Mouse (Mus musculus) midbrain, postnatal 0 days (tissue): ENCODE results near the gene Actr1a. TPM values are rescaled to one million over a fixed set of nuclear protein-coding genes. Genes with fewer than 3 reads are reported as not detected.
A peak's percentile ranks its signal among the peaks of the same experiment; 100 is the strongest.

Experiments used
- ATAC-seq: fragments of 200-750 bp; cut with Nextera tagmentation; 2 replicates; pipeline ENCODE4 v1.8.0; 2017; ENCODE audit warnings: moderate number of reproducible peaks, mild to moderate bottlenecking, moderate TSS enrichment, moderate library complexity; ENCODE audit not compliant: low FRiP score
- DNase-seq: peaks from one replicate; pipeline ENCODE4 v3.0.0-alpha.2; 2015; ENCODE audit warnings: low spot score
- H3K27ac ChIP-seq: fragments of 300-500 bp; sonication (generic); 2 replicates; pipeline ENCODE4 v1.5.1; 2014; ENCODE audit warnings: low read depth, mild to moderate bottlenecking, low read length, mixed read lengths
- H3K27me3 ChIP-seq: fragments of 300-500 bp; sonication (generic); 2 replicates; pipeline ENCODE4 v1.6.1; 2014; ENCODE audit warnings: low read length, control low read depth, mixed read lengths; ENCODE audit not compliant: insufficient read depth
- H3K36me3 ChIP-seq: fragments of 300-500 bp; sonication (generic); 2 replicates; pipeline ENCODE4 v1.6.1; 2014; ENCODE audit warnings: low read length, control low read depth, mixed read lengths; ENCODE audit not compliant: insufficient read depth
- H3K4me1 ChIP-seq: fragments of 300-500 bp; sonication (generic); 2 replicates; pipeline ENCODE4 v1.6.1; 2014; ENCODE audit warnings: mild to moderate bottlenecking, control low read depth, antibody characterized with exemption, low read length, mixed read lengths; ENCODE audit not compliant: insufficient read depth
- H3K4me2 ChIP-seq: fragments of 300-500 bp; sonication (generic); 2 replicates; pipeline ENCODE4 v1.6.1; 2014; ENCODE audit warnings: low read depth, mild to moderate bottlenecking, low read length, mixed read lengths; ENCODE audit not compliant: poor library complexity, severe bottlenecking
- H3K4me3 ChIP-seq: fragments of 300-500 bp; sonication (generic); 2 replicates; pipeline ENCODE4 v1.5.1; 2014; ENCODE audit warnings: low read depth, mild to moderate bottlenecking, low read length, moderate library complexity
- H3K9ac ChIP-seq: fragments of 300-500 bp; sonication (generic); replicated peaks from 2 replicates; pipeline ENCODE4 v1.6.1; 2014; ENCODE audit warnings: mild to moderate bottlenecking, low read length, moderate library complexity, mixed read lengths; ENCODE audit not compliant: poor library complexity, severe bottlenecking
- H3K9me3 ChIP-seq: fragments of 300-500 bp; sonication (generic); 2 replicates; pipeline ENCODE4 v1.6.1; 2016; ENCODE audit warnings: low read length, control low read depth
- CTCF ChIP-seq: IDR thresholded peaks from 2 replicates; pipeline ENCODE4 v1.5.1; 2016; ENCODE audit warnings: antibody characterized with exemption, mild to moderate bottlenecking
- WGBS: fragments of 180-500 bp; shearing (Covaris S2); extraction: QIAGEN DNeasy Blood & Tissue Kit; methylation state at CpG from one replicate; pipeline ENCODE4 v1.1.7; 2014; 5-methylcytosine and 5-hydroxymethylcytosine counted together
- polyA plus RNA-seq: library from polyadenylated mRNA; unstranded; fragments of >200 nt; fragmentation: Nextera tagmentation; extraction: Ambion mirVana; gene quantifications from 2 replicates; pipeline ENCODE4 v1.2.1, GENCODE M21; 2015
- total RNA-seq: library from RNA; depleted of rRNA; stranded (reverse); fragments of >200 nt; gene quantifications from 2 replicates; pipeline ENCODE4 v1.2.3, GENCODE M21; 2014

The Actr1a gene
- total and polyA plus RNA-seq, 2 experiments from 2014 or later: 327 to 356 TPM

DNA sequence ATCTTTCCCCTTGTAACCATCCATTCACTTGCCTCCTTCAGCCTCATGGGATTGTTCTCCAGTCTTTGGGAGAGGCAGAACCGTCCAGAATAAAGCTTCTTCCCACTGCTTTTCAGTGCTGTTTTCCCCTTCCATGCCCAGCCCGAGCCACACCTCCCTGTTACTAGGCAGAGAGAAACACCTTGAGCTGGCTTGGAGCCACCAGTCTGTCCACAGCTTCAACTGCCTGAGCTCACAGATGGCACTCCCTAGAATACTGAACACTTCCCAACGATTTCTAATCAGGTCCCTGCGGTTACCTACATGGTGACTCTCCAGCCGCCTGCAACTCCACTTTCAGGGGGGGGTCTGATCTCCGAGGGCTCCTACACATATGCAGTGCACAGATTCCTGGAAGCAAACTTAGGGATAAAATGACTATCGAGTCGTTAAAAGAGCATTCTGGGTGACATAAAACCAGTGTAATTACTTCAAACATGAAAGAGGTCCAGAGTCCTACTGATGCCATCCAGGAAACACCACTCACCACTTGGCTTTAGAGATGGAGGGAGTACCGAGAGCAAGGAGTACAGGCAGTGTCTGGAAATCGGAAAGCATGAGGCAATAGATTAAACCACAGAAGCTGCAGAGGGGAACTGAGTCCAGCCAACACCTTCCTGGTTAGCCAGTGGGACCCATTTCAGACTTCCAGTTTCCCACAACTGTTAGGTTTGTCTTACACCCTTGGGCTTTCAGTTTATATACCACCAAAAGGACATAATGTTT is 45.2 kb downstream of the Actr1a start, which contains the start of gene 2310034G01Rik:
Gene 2310034G01Rik, minus strand, starts transcription at position 135 of the 765 bp plus-strand sequence.
- H3K27me3 ChIP-seq: no peaks in the 10 kb centered on the region
- TF ChIP-seq CTCF: no peak
- peak within 1 kb of the TSS; percentile 88 for H3K27ac ChIP-seq
- no peaks in the 10 kb centered on the region for H3K9me3 ChIP-seq
- DNase-seq: no peak
- WGBS: 65% methylated on average over 10 of the region's 10 CpGs
- H3K4me2 ChIP-seq: peak within 1 kb of the TSS; percentile 56
- ATAC-seq: no peak
- peak within 1 kb of the TSS; percentile 56 for H3K4me3 ChIP-seq
- H3K36me3 ChIP-seq: no peaks in the 10 kb centered on the region
- H3K4me1 ChIP-seq: peaks cover 8% of the 10 kb centered on the region; the same call in 1 of the 2 replicates
- H3K9ac ChIP-seq: peak within 1 kb of the TSS; percentile 80

DNA sequence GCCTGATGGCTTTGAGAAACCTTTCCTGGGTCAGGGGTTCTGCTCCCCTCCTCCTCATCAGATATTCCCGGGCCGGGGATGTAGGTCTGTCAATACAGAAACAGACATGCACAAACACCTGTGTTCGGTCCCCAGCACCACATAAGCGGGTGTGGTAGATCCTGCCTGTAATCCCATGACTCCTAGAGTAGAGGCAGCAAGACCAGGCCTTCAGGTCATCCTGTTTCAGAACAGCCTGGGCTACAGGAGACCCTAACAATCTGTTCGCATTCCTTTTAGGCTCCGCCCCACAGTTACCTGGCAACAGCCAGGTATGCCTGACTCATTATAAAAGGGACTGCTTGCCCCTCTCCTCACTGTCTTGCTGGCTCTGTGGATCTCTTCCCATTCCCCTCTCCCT is 46.0 kb downstream of the Actr1a start:
- Histone ChIP-seq H3K36me3 (no peaks in the 10 kb centered on the region), H3K4me1 (peaks cover 8% of the 10 kb centered on the region; the same call in 1 of the 2 replicates), H3K27me3 (no peaks in the 10 kb centered on the region), H3K9me3 (no peaks in the 10 kb centered on the region), H3K9ac (peak overlapping the region; percentile 80), H3K4me3 (peak overlapping the region; percentile 56), H3K4me2 (peak overlapping the region; percentile 56), H3K27ac (peak overlapping the region; percentile 88)
- DNase-seq (no peak), ATAC-seq (0 out of 2 replicates have a peak, but pooled peaks have one; percentile 12)
- no peak for TF ChIP-seq CTCF
- WGBS: 24% methylated on average over 6 of the region's 6 CpGs

DNA sequence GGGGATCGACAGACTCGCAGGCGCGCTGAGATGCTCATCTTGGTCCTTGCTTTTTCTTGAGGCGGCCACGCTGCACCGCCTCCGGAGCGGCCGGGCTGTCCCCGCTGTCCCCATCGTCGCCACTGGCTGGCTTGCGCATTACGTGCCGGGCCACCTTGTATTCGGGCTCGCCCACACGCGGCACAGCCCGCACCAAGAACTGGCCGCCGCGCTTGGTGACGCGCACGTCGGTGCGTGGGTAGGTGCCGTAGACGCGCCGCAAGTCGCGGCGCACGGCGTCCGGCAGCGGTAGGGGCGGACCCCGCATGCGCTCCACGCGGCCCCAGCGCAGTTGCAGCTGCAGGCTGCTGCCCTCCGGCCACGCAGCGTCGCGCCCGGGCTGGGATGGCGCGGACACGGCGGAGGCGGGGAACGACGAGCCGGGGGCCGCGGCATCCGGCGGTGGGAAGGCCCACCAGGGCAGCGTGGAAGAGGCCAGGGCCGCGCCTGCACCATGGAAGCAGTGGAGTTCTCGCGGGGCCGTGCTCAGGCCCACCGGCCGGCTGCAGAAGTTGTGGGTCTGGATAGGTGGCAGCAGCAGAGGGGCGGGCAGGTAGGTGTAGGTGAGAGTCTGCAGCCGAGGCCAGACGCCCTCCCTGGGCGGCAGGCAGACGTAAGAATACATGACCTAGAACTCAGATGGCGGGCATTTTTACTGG is 46.6 kb downstream of the Actr1a start:
- H3K4me1 ChIP-seq: peaks cover 8% of the 10 kb centered on the region; the same call in 1 of the 2 replicates
- ATAC-seq (peak; percentile 95), DNase-seq (peak; percentile 93)
- TF ChIP-seq CTCF: no peak; the same call in 1 of the 2 replicates
- H3K4me2 ChIP-seq: peak overlapping the region; percentile 56
- WGBS: under 1% methylated on average over 71 of the region's 78 CpGs
- H3K9ac ChIP-seq: peak overlapping the region; percentile 80
- peak overlapping the region; percentile 88 for H3K27ac ChIP-seq
- no peaks in the 10 kb centered on the region for H3K9me3 ChIP-seq
- H3K27me3 ChIP-seq: no peaks in the 10 kb centered on the region
- no peaks in the 10 kb centered on the region for H3K36me3 ChIP-seq
- H3K4me3 ChIP-seq: peak overlapping the region; percentile 56

DNA sequence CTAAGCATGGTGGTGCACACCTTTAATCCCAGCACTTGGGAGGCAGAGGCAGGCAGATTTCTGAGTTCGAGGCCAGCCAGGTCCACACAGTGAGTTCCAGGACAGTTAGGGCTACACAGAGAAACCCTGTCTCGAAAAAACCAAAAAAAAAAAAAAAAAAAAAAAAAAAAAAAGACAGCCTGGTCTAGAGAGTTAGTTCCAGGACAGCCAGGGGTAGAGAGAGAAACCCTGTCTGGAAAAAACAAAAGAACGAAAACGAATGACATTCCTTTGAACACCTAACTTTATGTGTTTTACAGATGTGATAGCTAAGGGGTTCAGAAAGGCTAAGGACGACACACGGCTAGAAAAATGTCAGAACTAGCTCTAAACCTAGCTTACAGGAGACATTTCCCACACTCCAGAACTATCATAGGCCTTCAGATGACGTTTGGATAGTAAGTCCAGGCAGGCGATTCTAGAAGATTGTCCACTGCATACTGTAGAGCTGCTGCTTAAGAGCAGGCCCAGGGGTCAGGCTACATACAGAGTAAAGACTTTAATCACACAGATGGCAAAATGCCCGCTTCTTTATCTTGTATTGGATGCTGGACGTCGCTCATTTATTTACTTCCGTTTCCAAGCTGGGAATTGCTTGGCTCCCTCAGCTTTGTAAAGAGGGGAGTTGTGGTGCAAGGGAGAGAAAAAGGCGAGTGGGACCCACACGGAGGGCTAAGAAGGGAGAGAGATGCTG is 47.4 kb downstream of the Actr1a start:
- 29% methylated on average over 14 of the region's 14 CpGs for WGBS
- peak overlapping the region; percentile 56 for H3K4me2 ChIP-seq
- H3K4me1 ChIP-seq: peaks cover 8% of the 10 kb centered on the region; the same call in 1 of the 2 replicates
- no peak for ATAC-seq
- no peak for TF ChIP-seq CTCF
- H3K27ac ChIP-seq: peak overlapping the region; percentile 88
- H3K36me3 ChIP-seq: no peaks in the 10 kb centered on the region
- peak overlapping the region; percentile 80 for H3K9ac ChIP-seq
- no peaks in the 10 kb centered on the region for H3K9me3 ChIP-seq
- H3K4me3 ChIP-seq: peak overlapping the region; percentile 56
- no peaks in the 10 kb centered on the region for H3K27me3 ChIP-seq
- peak; percentile 48 for DNase-seq

DNA sequence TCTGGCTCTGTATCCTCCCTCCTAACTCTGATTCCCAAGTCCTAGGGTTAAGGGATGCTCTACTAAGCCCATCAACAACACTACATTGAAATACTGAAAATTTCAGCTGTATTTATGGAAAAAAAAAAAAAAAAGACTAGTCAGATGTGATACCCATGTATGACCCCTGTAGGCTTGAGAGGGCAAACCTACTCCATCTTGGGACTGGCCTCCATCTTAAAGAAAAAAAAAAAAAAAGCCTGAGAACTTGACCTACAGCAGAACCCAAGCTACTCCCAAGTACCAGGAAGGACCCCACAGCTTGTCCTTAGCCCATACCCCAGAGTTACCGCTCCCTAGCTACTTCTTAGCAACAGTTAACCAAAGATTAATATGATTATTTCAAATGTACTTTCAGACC is 48.4 kb downstream of the Actr1a start:
- no peaks in the 10 kb centered on the region for H3K9me3 ChIP-seq
- no peak for DNase-seq
- H3K4me3 ChIP-seq: no peak overlapping the region
- no peak overlapping the region for H3K9ac ChIP-seq
- no peak for TF ChIP-seq CTCF
- no peaks in the 10 kb centered on the region for H3K27me3 ChIP-seq
- 96% methylated on average over 1 of the region's 1 CpGs for WGBS
- no peak for ATAC-seq
- H3K4me1 ChIP-seq: peaks cover 8% of the 10 kb centered on the region; the same call in 1 of the 2 replicates
- no peaks in the 10 kb centered on the region for H3K36me3 ChIP-seq
- no peak overlapping the region for H3K27ac ChIP-seq
- H3K4me2 ChIP-seq: no peak overlapping the region
